Mouse (Mus musculus) MEL (cell line): ENCODE results near the gene Mylk3. TPM values are rescaled to one million over a fixed set of nuclear protein-coding genes. Genes with fewer than 3 reads are reported as not detected.
A peak's percentile ranks its signal among the peaks of the same experiment; 100 is the strongest.

Source experiments
- DNase-seq: peaks from one replicate; pipeline ENCODE4 v3.0.0; 2011; ENCODE audit warnings: low read depth, low spot score
- H3K27ac ChIP-seq: 2 replicates; pipeline ENCODE4 v1.5.1; 2012; ENCODE audit warnings: low read depth, mild to moderate bottlenecking, control low read depth, low read length, moderate library complexity; ENCODE audit not compliant: control insufficient read depth
- H3K27me3 ChIP-seq, 2 experiments: fragments of 150-350 bp in 1 of 2; sonication (generic) in 1 of 2; 2 replicates each; pipeline ENCODE4 v1.6.1; 2012; ENCODE audit warnings: low read length in 2 of 2, mild to moderate bottlenecking in 2 of 2, improper control_type of control experiment in 1 of 2, moderate library complexity in 1 of 2; ENCODE audit not compliant: insufficient read depth in 2 of 2, control insufficient read depth in 1 of 2
- H3K36me3 ChIP-seq, 2 experiments: 2 replicates each; pipeline ENCODE4 v1.6.1; 2012 to 2014; ENCODE audit warnings: low read length in 2 of 2, improper control_type of control experiment in 1 of 2, inconsistent platforms in 1 of 2, mild to moderate bottlenecking in 1 of 2; ENCODE audit not compliant: insufficient read depth in 2 of 2, control insufficient read depth in 1 of 2
- H3K4me1 ChIP-seq, 2 experiments: fragments of 150-350 bp in 1 of 2; sonication (generic) in 1 of 2; 2 replicates each; pipeline ENCODE4 v1.6.1; 2012; ENCODE audit warnings: low read length in 2 of 2, improper control_type of control experiment in 1 of 2, mild to moderate bottlenecking in 1 of 2; ENCODE audit not compliant: insufficient read depth in 2 of 2, control insufficient read depth in 1 of 2
- H3K4me3 ChIP-seq, 2 experiments: fragments of 150-350 bp in 1 of 2; sonication (generic) in 1 of 2; 2 replicates each; pipeline ENCODE4 v1.5.1; 2012; ENCODE audit warnings: low read depth in 2 of 2, low read length in 2 of 2, mild to moderate bottlenecking in 2 of 2, moderate library complexity in 2 of 2, control low read depth in 1 of 2, improper control_type of control experiment in 1 of 2; ENCODE audit not compliant: control insufficient read depth in 1 of 2, insufficient read depth in 1 of 2
- H3K79me2 ChIP-seq: 2 replicates; pipeline ENCODE4 v1.6.1; 2012; ENCODE audit warnings: mild to moderate bottlenecking, low read length, moderate library complexity; ENCODE audit not compliant: control insufficient read depth, poor library complexity, insufficient read depth
- H3K9ac ChIP-seq: 2 replicates; pipeline ENCODE4 v1.6.1; 2012; ENCODE audit warnings: low read depth, mild to moderate bottlenecking, control low read depth, low read length, moderate library complexity; ENCODE audit not compliant: control insufficient read depth, poor library complexity, severe bottlenecking
- H3K9me3 ChIP-seq: fragments of 150-350 bp; sonication (generic); replicated peaks from 2 replicates; pipeline ENCODE4 v1.6.1; 2012; ENCODE audit warnings: mild to moderate bottlenecking, low read length, improper control_type of control experiment, moderate library complexity; ENCODE audit not compliant: insufficient read depth
- BHLHE40 ChIP-seq: IDR thresholded peaks from 2 replicates; pipeline ENCODE4 v1.6.1; 2012; ENCODE audit warnings: low read depth, mild to moderate bottlenecking, inconsistent platforms, low read length, improper control_type of control experiment, borderline replicate concordance
- CHD1 ChIP-seq: IDR thresholded peaks from 2 replicates; pipeline ENCODE4 v1.6.1; 2012; ENCODE audit warnings: low read depth, mild to moderate bottlenecking, inconsistent platforms, low read length, improper control_type of control experiment
- CHD2 ChIP-seq: IDR thresholded peaks from 2 replicates; pipeline ENCODE4 v1.6.1; 2011; ENCODE audit warnings: low read length, improper control_type of control experiment
- CTCF ChIP-seq, 3 experiments: IDR thresholded peaks in 2 of 3; conservative IDR thresholded peaks in 1 of 3; 2 replicates each; pipeline ENCODE4 v1.5.1; 2011 to 2012; ENCODE audit warnings: low read length in 3 of 3, low read depth in 2 of 3, mild to moderate bottlenecking in 2 of 3, improper control_type of control experiment in 1 of 3, inconsistent platforms in 1 of 3, mixed read lengths in 1 of 3, moderate library complexity in 1 of 3; ENCODE audit not compliant: control insufficient read depth in 1 of 3, insufficient read depth in 1 of 3, poor library complexity in 1 of 3, severe bottlenecking in 1 of 3
- E2F4 ChIP-seq: IDR thresholded peaks from 2 replicates; pipeline ENCODE4 v1.6.1; 2011; ENCODE audit warnings: low read depth, low read length, improper control_type of control experiment, borderline replicate concordance
- ELF1 ChIP-seq: IDR thresholded peaks from 2 replicates; pipeline ENCODE4 v1.6.1; 2014; ENCODE audit warnings: low read depth, mild to moderate bottlenecking, inconsistent platforms, low read length, improper control_type of control experiment, moderate library complexity
- EP300 ChIP-seq, 2 experiments: IDR thresholded peaks; 2 replicates each; pipeline ENCODE4 v1.6.1; 2011; ENCODE audit warnings: improper control_type of control experiment in 2 of 2, low read length in 2 of 2, low read depth in 1 of 2, mild to moderate bottlenecking in 1 of 2
- ETS1 ChIP-seq: IDR thresholded peaks from 2 replicates; pipeline ENCODE4 v1.6.1; 2012; ENCODE audit warnings: low read depth, mild to moderate bottlenecking, inconsistent platforms, low read length, improper control_type of control experiment, moderate library complexity
- GABPA ChIP-seq: IDR thresholded peaks from 2 replicates; pipeline ENCODE4 v1.6.1; 2012; ENCODE audit warnings: low read depth, mild to moderate bottlenecking, inconsistent platforms, low read length, improper control_type of control experiment, moderate library complexity
- HCFC1 ChIP-seq: IDR thresholded peaks from 2 replicates; pipeline ENCODE4 v1.6.1; 2012; ENCODE audit warnings: low read depth, mild to moderate bottlenecking, inconsistent platforms, low read length, improper control_type of control experiment, moderate library complexity
- KAT2A ChIP-seq: conservative IDR thresholded peaks from 2 replicates; pipeline ENCODE4 v1.6.1; 2012; ENCODE audit warnings: low read depth, low read length, improper control_type of control experiment, inconsistent platforms
- MAFK ChIP-seq: IDR thresholded peaks from 2 replicates; pipeline ENCODE4 v1.6.1; 2011; ENCODE audit warnings: low read depth, mild to moderate bottlenecking, low read length, improper control_type of control experiment, borderline replicate concordance
- MAX ChIP-seq: IDR thresholded peaks from 2 replicates; pipeline ENCODE4 v1.6.1; 2011; ENCODE audit warnings: low read length, improper control_type of control experiment
- MAZ ChIP-seq: IDR thresholded peaks from 2 replicates; pipeline ENCODE4 v1.6.1; 2012; ENCODE audit warnings: low read depth, mild to moderate bottlenecking, inconsistent platforms, low read length, improper control_type of control experiment
- MEF2A ChIP-seq: IDR thresholded peaks from 2 replicates; pipeline ENCODE4 v1.6.1; 2014; ENCODE audit warnings: low read depth, mild to moderate bottlenecking, inconsistent platforms, low read length, improper control_type of control experiment; ENCODE audit not compliant: poor library complexity, insufficient replicate concordance, severe bottlenecking; ENCODE audit errors: extremely low read depth
- MXI1 ChIP-seq: IDR thresholded peaks from 2 replicates; pipeline ENCODE4 v1.6.1; 2011; ENCODE audit warnings: mild to moderate bottlenecking, low read depth, low read length, improper control_type of control experiment
- MYC ChIP-seq: IDR thresholded peaks from 2 replicates; pipeline ENCODE4 v1.6.1; 2011; ENCODE audit warnings: low read depth, mild to moderate bottlenecking, low read length, improper control_type of control experiment, moderate library complexity
- NRF1 ChIP-seq: IDR thresholded peaks from 2 replicates; pipeline ENCODE4 v1.6.1; 2014; ENCODE audit warnings: low read depth, mild to moderate bottlenecking, inconsistent platforms, low read length, improper control_type of control experiment, moderate library complexity; ENCODE audit not compliant: poor library complexity, insufficient read depth, severe bottlenecking
- POLR2A ChIP-seq, 2 experiments: IDR thresholded peaks; 2 replicates each; pipeline ENCODE4 v1.6.1; 2011 to 2012; ENCODE audit warnings: low read length in 2 of 2, mild to moderate bottlenecking in 2 of 2, control low read depth in 1 of 2, improper control_type of control experiment in 1 of 2, low read depth in 1 of 2, moderate library complexity in 1 of 2; ENCODE audit not compliant: control insufficient read depth in 1 of 2, insufficient read depth in 1 of 2, poor library complexity in 1 of 2
- POLR2AphosphoS2 ChIP-seq: IDR thresholded peaks from 2 replicates; pipeline ENCODE4 v1.6.1; 2011; ENCODE audit warnings: low read length, improper control_type of control experiment
- POLR2AphosphoS5 ChIP-seq: IDR thresholded peaks from 2 replicates; pipeline ENCODE4 v1.6.1; 2012; ENCODE audit warnings: low read depth, borderline replicate concordance, mild to moderate bottlenecking, inconsistent platforms, low read length, moderate library complexity, mixed read lengths
- RAD21 ChIP-seq: IDR thresholded peaks from 2 replicates; pipeline ENCODE4 v1.6.1; 2011; ENCODE audit warnings: mild to moderate bottlenecking, low read depth, low read length, improper control_type of control experiment
- SIN3A ChIP-seq: IDR thresholded peaks from 2 replicates; pipeline ENCODE4 v1.6.1; 2012; ENCODE audit warnings: low read length, improper control_type of control experiment, inconsistent platforms
- TAL1 ChIP-seq: IDR thresholded peaks from 2 replicates; pipeline ENCODE4 v1.6.1; 2012; ENCODE audit warnings: mild to moderate bottlenecking, inconsistent platforms, low read length, moderate library complexity, mixed read lengths
- TBP ChIP-seq: IDR thresholded peaks from 2 replicates; pipeline ENCODE4 v1.8.0; 2011; ENCODE audit warnings: low read depth, low read length, improper control_type of control experiment
- UBTF ChIP-seq: IDR thresholded peaks from 2 replicates; pipeline ENCODE4 v1.6.1; 2012; ENCODE audit warnings: low read depth, mild to moderate bottlenecking, inconsistent platforms, low read length, improper control_type of control experiment, moderate library complexity, borderline replicate concordance; ENCODE audit not compliant: insufficient read depth
- USF2 ChIP-seq, 2 experiments: IDR thresholded peaks; 2 replicates each; pipeline ENCODE4 v1.6.1; 2011 to 2012; ENCODE audit warnings: improper control_type of control experiment in 2 of 2, low read length in 2 of 2, borderline replicate concordance in 1 of 2, inconsistent platforms in 1 of 2, low read depth in 1 of 2, mild to moderate bottlenecking in 1 of 2; ENCODE audit not compliant: insufficient read depth in 1 of 2
- ZC3H11A ChIP-seq: IDR thresholded peaks from 2 replicates; pipeline ENCODE4 v1.6.1; 2012; ENCODE audit warnings: low read depth, mild to moderate bottlenecking, inconsistent platforms, low read length, improper control_type of control experiment
- ZKSCAN1 ChIP-seq: IDR thresholded peaks from 2 replicates; pipeline ENCODE4 v1.6.1; 2012; ENCODE audit warnings: low read depth, mild to moderate bottlenecking, inconsistent platforms, low read length, improper control_type of control experiment, moderate library complexity
- ZMIZ1 ChIP-seq: IDR thresholded peaks from 2 replicates; pipeline ENCODE4 v1.6.1; 2012; ENCODE audit warnings: low read depth, mild to moderate bottlenecking, inconsistent platforms, low read length, improper control_type of control experiment, moderate library complexity
- ZNF384 ChIP-seq: IDR thresholded peaks from 2 replicates; pipeline ENCODE4 v1.6.1; 2012; ENCODE audit warnings: low read depth, mild to moderate bottlenecking, inconsistent platforms, low read length, improper control_type of control experiment
- polyA plus RNA-seq, 2 experiments: library from polyadenylated mRNA; stranded (reverse) in 1 of 2; unstranded in 1 of 2; fragments of >175 nt in 1 of 2; fragments of >200 nt in 1 of 2; gene quantifications; 2 replicates each; pipeline versions ENCODE4 v1.2.1 to v1.2.4; 2012; ENCODE audit warnings: low replicate concordance in 2 of 2, low read depth in 1 of 2; ENCODE audit not compliant: insufficient read length in 2 of 2, insufficient read depth in 1 of 2, missing spikeins in 1 of 2
- total RNA-seq: library from RNA; depleted of rRNA; stranded (reverse); fragments of 300-350 nt; gene quantifications from 2 replicates; pipeline ENCODE4 v1.2.3, GENCODE M21; 2012

The Mylk3 gene
- total and polyA plus RNA-seq, 3 experiments: 9.5 to 10.4 TPM; not detected in 1

DNA sequence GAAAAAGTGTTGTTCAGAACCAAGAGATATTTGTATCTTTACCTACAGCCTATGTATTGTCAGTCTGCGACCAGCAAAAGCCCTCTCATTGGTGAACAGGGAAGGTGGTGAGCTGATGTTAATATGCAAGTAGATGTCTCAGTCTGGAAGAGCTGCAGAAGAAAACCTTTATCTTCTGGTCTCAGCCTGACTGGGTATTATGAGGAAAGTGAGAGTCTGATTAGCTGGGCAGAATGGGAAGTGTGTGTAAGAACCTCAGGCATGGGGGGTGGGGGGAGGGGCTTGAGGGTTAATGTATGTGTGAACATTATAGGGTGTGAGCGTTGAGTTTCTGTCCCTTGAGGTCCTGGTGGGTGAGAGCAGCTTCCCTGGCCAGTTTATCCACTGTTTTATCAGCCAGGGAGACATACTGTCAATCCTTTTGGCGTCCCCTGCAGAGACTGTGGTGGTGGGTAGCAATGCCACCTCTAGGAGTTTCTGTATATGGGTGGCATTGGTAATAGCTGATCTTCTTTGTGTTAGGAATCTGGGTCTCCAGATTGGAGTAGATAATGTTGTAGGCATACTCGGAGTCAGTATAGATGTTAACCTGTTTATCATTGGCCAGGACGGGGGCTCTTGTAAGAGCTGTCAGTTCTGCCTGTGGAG lies 10.4 kb upstream of the Mylk3 start (continued):
- TF ChIP-seq ZC3H11A: no peak
- TF ChIP-seq ZKSCAN1: no peak
- 0 out of 2 replicates have a peak, but pooled peaks have one; percentile 36 for TF ChIP-seq GABPA
- no peak; the same call in none of the 2 replicates for TF ChIP-seq MYC

- no peaks in the 10 kb centered on the region for H3K27me3 ChIP-seq
- no peaks in the 10 kb centered on the region for H3K9me3 ChIP-seq
- H3K4me3 ChIP-seq: peak overlapping the region; percentile 12 to 21; a peak in 3 of 4 replicates
- peak; percentile 83 for DNase-seq
- H3K79me2 ChIP-seq: no peaks in the 10 kb centered on the region
- H3K36me3 ChIP-seq: peaks cover 0 to 20% of the 10 kb centered on the region in 2 experiments; a peak in 2 of 4 replicates
- peak overlapping the region; percentile 90 for H3K27ac ChIP-seq
- H3K9ac ChIP-seq: peak overlapping the region; percentile 47
- peaks cover 6 to 36% of the 10 kb centered on the region in 2 experiments; a peak in 3 of 4 replicates for H3K4me1 ChIP-seq
- TF ChIP-seq ZC3H11A (no peak), CTCF (IDR thresholded peaks at IDR 0.05 in 2 of 3, conservative IDR thresholded peaks at IDR 0.05 in 1 of 3; ENCODE audit: control insufficient read depth in 1 of 3, insufficient read depth in 1 of 3, low read depth in 2 of 3, low read length in 3 of 3, poor library complexity in 1 of 3, severe bottlenecking in 1 of 3) (no peak), POLR2AphosphoS5 (no peak), GABPA (no peak), HCFC1 (peak; percentile 34; the same call in 1 of the 2 replicates), CHD2 (no peak), TAL1 (peak; percentile 25; the same call in 1 of the 2 replicates), EP300 (IDR thresholded peaks at IDR 0.05; ENCODE audit: low read depth in 1 of 2, low read length in 2 of 2) (peak; percentile 93 to 97), BHLHE40 (no peak), NRF1 (no peak), MXI1 (peak; percentile 27; the same call in 1 of the 2 replicates), MAX (no peak), MAFK (no peak), ETS1 (peak; percentile 80), USF2 (IDR thresholded peaks at IDR 0.05; ENCODE audit: borderline replicate concordance in 1 of 2, insufficient read depth in 1 of 2, low read depth in 1 of 2, low read length in 2 of 2) (no peak), ZNF384 (no peak), MEF2A (no peak), UBTF (no peak), POLR2AphosphoS2 (no peak), MYC (no peak; the same call in 1 of the 2 replicates), RAD21 (no peak), ZMIZ1 (0 out of 2 replicates have a peak, but pooled peaks have one; percentile 38), POLR2A (IDR thresholded peaks at IDR 0.05; ENCODE audit: control insufficient read depth in 1 of 2, insufficient read depth in 1 of 2, low read depth in 1 of 2, low read length in 2 of 2, poor library complexity in 1 of 2) (peak in 1 of 2 experiments; percentile 38; a peak in 1 of 4 replicates), CHD1 (no peak), MAZ (peak; percentile 41; the same call in 1 of the 2 replicates), SIN3A (peak; percentile 61), E2F4 (no peak), TBP (peak; percentile 33; the same call in 1 of the 2 replicates), ELF1 (peak; percentile 44; the same call in 1 of the 2 replicates), KAT2A (no peak)
Measured at GRCm38 (mm10) chr8:85395681-85396431, 9.7 kb upstream of the Mylk3 start.
